Mouse (Mus musculus) hindbrain, embryonic 14.5 days (tissue): Measurements from ENCODE around the gene Dedd. TPM values are rescaled to one million over a fixed set of nuclear protein-coding genes. Genes with fewer than 3 reads are reported as not detected.
A peak's percentile ranks its signal among the peaks of the same experiment; 100 is the strongest.

ENCODE experiments used
- ATAC-seq: fragments of 200-750 bp; cut with Nextera tagmentation; 2 replicates; pipeline ENCODE4 v1.8.0; 2017; ENCODE audit warnings: moderate number of reproducible peaks, mild to moderate bottlenecking, moderate TSS enrichment, moderate library complexity; ENCODE audit not compliant: low FRiP score
- DNase-seq: peaks from one replicate; pipeline ENCODE4 v3.0.0-alpha.2; 2015; ENCODE audit warnings: low spot score
- H3K27ac ChIP-seq: fragments of 300-500 bp; sonication (generic); 2 replicates; pipeline ENCODE4 v1.5.1; 2014; ENCODE audit warnings: mild to moderate bottlenecking, moderate library complexity
- H3K27me3 ChIP-seq: fragments of 300-500 bp; sonication (generic); 2 replicates; pipeline ENCODE4 v1.6.1; 2014; ENCODE audit warnings: mild to moderate bottlenecking, low read length, mixed read lengths; ENCODE audit not compliant: control insufficient read depth, insufficient read depth
- H3K36me3 ChIP-seq: fragments of 300-500 bp; sonication (generic); replicated peaks from 2 replicates; pipeline ENCODE4 v1.6.1; 2014; ENCODE audit not compliant: control insufficient read depth, insufficient read depth
- H3K4me1 ChIP-seq: fragments of 300-500 bp; sonication (generic); replicated peaks from 2 replicates; pipeline ENCODE4 v1.6.1; 2014; ENCODE audit warnings: antibody characterized with exemption, low read length, mixed read lengths; ENCODE audit not compliant: control insufficient read depth, insufficient read depth
- H3K4me2 ChIP-seq: fragments of 300-500 bp; sonication (generic); replicated peaks from 2 replicates; pipeline ENCODE4 v1.6.1; 2014; ENCODE audit warnings: mild to moderate bottlenecking, moderate library complexity
- H3K4me3 ChIP-seq: fragments of 300-500 bp; sonication (generic); replicated peaks from 2 replicates; pipeline ENCODE4 v1.5.1; 2014; ENCODE audit warnings: mild to moderate bottlenecking, low read length
- H3K9ac ChIP-seq: fragments of 300-500 bp; sonication (generic); 2 replicates; pipeline ENCODE4 v1.6.1; 2014
- H3K9me3 ChIP-seq: fragments of 300-500 bp; sonication (generic); 2 replicates; pipeline ENCODE4 v1.6.1; 2016; ENCODE audit warnings: low read length; ENCODE audit not compliant: control insufficient read depth
- WGBS: fragments of 180-500 bp; shearing (Covaris S2); extraction: QIAGEN DNeasy Blood & Tissue Kit; methylation state at CpG from one replicate; pipeline ENCODE4 v1.1.7; 2014; 5-methylcytosine and 5-hydroxymethylcytosine counted together
- polyA plus RNA-seq: library from polyadenylated mRNA; unstranded; fragments of >200 nt; fragmentation: Nextera tagmentation; extraction: Ambion mirVana; gene quantifications from 2 replicates; pipeline ENCODE4 v1.2.1, GENCODE M21; 2014

Dedd gene
- polyA plus RNA-seq, 1 experiment from 2014 or later, result 45.9 TPM

DNA sequence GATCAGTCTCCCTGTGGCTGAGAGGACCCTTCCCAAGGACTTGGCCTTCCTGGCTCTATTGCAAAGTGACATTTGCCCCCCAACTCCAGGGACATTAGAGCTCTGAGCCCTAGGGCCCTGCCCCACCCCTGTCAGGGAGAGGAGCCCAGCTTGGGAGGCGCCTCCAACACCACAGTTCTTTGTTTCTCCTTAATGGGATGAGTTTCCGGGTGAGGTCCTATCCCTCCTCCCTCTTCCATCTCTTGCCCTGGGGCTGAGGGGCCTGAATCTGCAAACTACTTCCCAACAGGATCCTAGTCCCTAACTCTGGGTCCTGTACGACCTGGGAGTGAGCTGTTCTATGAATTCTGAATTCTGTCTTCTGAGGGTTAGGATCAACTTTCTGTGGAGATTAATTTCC lies 43.9 kb downstream of the Dedd start:
- no peak overlapping the region for H3K4me2 ChIP-seq
- no peaks in the 10 kb centered on the region for H3K9me3 ChIP-seq
- H3K4me3 ChIP-seq, result no peak overlapping the region
- no peaks in the 10 kb centered on the region for H3K36me3 ChIP-seq
- H3K4me1 ChIP-seq, result no peaks in the 10 kb centered on the region
- no peak overlapping the region for H3K9ac ChIP-seq
- ATAC-seq, result no peak
- H3K27me3 ChIP-seq, result no peaks in the 10 kb centered on the region
- 50% methylated on average over 3 of the region's 3 CpGs for WGBS
- DNase-seq, result no peak
- H3K27ac ChIP-seq, result no peak overlapping the region

DNA sequence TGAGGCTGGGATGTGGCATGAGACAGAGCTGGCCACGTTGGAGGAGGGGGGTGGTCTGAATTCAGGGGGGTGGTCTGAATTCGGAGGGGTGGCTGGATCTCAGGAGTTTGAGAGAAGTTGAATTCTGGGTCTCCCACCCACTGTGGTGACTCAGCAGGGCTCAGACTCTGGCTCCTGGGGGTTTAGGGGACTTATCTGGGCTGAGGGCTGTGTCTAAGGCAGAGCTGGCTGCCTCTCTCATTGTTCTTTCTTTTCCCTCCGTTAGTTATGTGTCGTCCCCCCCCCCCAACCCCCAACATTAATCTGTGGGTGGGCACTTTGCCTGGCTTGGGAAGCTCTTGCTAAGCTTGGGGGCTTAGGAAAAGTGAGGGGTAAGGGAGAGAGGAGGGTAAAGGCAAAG lies 45.0 kb downstream of the Dedd start:
- Histone ChIP-seq H3K4me2 (no peak overlapping the region), H3K9me3 (no peaks in the 10 kb centered on the region), H3K27me3 (no peaks in the 10 kb centered on the region), H3K36me3 (no peaks in the 10 kb centered on the region), H3K27ac (no peak overlapping the region), H3K4me3 (no peak overlapping the region), H3K9ac (no peak overlapping the region), H3K4me1 (no peaks in the 10 kb centered on the region)
- DNase-seq (no peak), ATAC-seq (no peak)
- 2% methylated on average over 4 of the region's 4 CpGs for WGBS

DNA sequence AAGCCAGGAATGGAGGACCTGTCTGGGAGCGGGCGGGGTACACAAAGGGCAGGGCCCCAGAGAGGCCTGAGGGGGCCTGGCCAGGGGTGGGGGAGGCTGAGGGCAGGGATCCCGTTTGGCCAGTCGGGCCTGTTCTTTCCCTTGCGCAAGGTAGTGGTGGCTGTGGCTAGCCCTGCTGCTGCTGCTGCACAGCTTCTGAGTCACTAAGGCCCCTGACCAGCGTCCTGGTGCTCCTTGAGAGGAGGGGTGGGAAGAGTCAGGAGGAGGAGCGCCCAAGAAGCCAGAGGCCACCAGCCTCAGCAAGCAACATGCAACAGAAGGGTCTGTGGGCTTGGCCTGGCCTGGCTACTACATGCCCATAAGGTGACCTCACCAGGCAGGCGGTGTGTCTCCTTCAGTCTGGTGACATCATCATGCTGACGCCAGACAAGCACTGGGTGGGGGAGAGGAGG lies 46.7 kb downstream of the Dedd start:
- Histone ChIP-seq H3K27me3 (0 out of 2 replicates have a peak, but pooled peaks cover 2% of the 10 kb centered on the region), H3K9me3 (no peaks in the 10 kb centered on the region), H3K4me3 (no peak overlapping the region), H3K36me3 (no peaks in the 10 kb centered on the region), H3K27ac (no peak overlapping the region), H3K4me1 (peaks cover 4% of the 10 kb centered on the region; the same call in 1 of the 2 replicates), H3K9ac (no peak overlapping the region), H3K4me2 (no peak overlapping the region)
- 67% methylated on average over 9 of the region's 9 CpGs for WGBS
- no peak for ATAC-seq
- no peak for DNase-seq

DNA sequence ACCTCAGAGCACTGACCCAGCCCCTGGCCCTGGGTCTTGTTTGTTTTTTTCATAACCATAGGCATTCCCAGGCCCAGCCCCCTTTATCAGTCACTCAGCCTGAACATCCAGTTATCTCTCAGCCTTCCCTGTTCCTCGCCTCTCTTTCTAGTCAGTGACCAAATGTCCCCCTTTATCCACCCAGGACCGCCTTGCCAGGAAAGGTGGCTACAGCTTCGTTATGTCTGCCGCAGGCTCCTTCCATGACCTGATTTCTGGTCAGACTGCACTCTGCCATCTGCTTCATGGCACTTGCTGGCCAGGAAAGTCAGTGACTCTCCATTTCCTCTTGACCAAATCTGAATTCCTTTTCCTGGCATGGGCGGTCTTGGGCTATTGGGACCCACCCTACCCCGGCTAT lies 49.4 kb downstream of the Dedd start:
- H3K36me3 ChIP-seq, result no peaks in the 10 kb centered on the region
- ATAC-seq (no peak), DNase-seq (no peak)
- no peak overlapping the region for H3K27ac ChIP-seq
- no peak overlapping the region for H3K9ac ChIP-seq
- H3K4me3 ChIP-seq, result no peak overlapping the region
- H3K9me3 ChIP-seq, result no peaks in the 10 kb centered on the region
- WGBS, result 92% methylated on average over 6 of the region's 6 CpGs
- 0 out of 2 replicates have a peak, but pooled peaks cover 5% of the 10 kb centered on the region for H3K27me3 ChIP-seq
- peaks cover 4% of the 10 kb centered on the region; the same call in 1 of the 2 replicates for H3K4me1 ChIP-seq
- H3K4me2 ChIP-seq, result no peak overlapping the region

DNA sequence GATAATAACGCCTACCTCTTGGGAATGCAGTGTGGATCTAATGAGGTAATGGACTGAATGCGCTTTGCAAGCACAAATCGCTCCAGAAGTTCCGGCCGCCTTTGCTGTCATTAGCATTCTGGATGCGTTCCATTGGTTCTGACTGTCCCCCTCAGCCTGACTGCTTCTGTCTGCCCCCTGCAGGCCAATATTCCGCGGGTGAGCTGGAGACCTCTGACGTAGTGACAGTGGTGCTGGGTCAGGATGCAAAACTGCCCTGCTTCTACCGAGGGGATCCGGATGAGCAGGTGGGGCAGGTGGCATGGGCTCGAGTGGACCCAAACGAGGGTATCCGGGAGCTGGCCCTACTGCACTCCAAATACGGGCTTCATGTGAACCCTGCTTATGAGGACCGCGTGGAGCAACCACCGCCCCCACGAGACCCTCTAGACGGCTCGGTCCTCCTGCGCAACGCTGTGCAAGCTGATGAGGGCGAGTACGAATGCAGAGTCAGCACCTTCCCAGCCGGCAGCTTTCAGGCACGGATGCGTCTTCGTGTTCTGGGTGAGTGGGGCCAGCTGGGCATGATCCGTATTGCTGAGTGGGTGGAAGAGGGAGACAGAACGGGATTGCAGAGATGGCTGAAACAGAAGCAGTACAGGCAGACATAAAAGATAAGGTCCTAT lies 51.1 kb downstream of the Dedd start:
- ATAC-seq, result peak; percentile 71
- 2% methylated on average over 31 of the region's 31 CpGs for WGBS
- peak overlapping the region; percentile 28 for H3K4me3 ChIP-seq
- peak overlapping the region; percentile 45; the same call in 1 of the 2 replicates for H3K27ac ChIP-seq
- peak; percentile 78 for DNase-seq
- H3K27me3 ChIP-seq, result 0 out of 2 replicates have a peak, but pooled peaks cover 5% of the 10 kb centered on the region
- no peaks in the 10 kb centered on the region for H3K9me3 ChIP-seq
- peak overlapping the region; percentile 50 for H3K4me2 ChIP-seq
- H3K36me3 ChIP-seq, result no peaks in the 10 kb centered on the region
- H3K9ac ChIP-seq, result peak overlapping the region; percentile 47
- H3K4me1 ChIP-seq, result peaks cover 4% of the 10 kb centered on the region; the same call in 1 of the 2 replicates

DNA sequence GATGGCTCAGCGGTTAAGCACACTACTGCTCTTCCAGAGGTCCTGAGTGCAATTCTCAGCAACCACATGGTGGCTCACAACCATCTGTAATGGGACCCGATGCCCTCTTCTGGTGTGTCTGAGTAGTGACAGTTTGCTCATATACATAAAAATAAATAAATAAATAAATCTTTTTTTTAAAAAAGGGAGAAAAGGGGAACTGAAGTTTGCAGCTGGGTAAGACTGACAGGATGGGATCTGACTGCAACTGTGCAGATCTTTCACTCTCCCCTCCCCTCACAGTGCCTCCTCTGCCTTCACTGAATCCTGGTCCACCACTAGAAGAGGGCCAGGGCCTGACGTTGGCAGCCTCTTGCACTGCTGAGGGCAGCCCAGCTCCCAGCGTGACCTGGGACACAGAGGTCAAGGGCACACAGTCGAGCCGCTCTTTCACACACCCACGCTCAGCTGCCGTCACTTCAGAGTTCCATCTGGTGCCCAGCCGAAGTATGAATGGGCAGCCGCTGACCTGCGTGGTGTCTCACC lies 53.2 kb downstream of the Dedd start:
- Histone ChIP-seq H3K9me3 (no peaks in the 10 kb centered on the region), H3K36me3 (no peaks in the 10 kb centered on the region), H3K9ac (no peak overlapping the region), H3K4me3 (no peak overlapping the region), H3K4me1 (peaks cover 4% of the 10 kb centered on the region; the same call in 1 of the 2 replicates), H3K27me3 (0 out of 2 replicates have a peak, but pooled peaks cover 5% of the 10 kb centered on the region), H3K27ac (no peak overlapping the region), H3K4me2 (no peak overlapping the region)
- DNase-seq, result no peak
- ATAC-seq, result no peak
- 77% methylated on average over 11 of the region's 11 CpGs for WGBS

DNA sequence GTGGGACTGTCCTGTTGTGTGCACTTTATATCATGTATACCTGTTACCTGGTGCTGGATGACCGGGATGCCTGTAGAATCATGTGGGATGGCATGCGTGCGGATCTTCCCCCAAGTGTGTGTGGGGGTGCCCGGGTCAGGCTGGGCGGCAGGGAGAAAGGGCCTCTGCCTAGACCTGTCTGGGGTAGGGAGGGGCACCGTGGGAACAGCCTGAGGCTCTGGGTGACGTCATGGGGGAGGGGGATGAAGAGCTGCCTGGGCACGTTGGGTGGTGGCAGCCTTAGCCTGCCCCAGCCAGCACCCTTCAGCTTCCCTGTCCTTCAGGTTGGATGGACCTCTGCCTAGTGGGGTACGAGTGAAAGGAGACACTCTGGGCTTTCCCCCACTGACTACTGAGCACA lies 55.4 kb downstream of the Dedd start:
- no peak for DNase-seq
- H3K9me3 ChIP-seq, result no peaks in the 10 kb centered on the region
- H3K4me2 ChIP-seq, result no peak overlapping the region
- no peak overlapping the region for H3K4me3 ChIP-seq
- no peaks in the 10 kb centered on the region for H3K36me3 ChIP-seq
- H3K27me3 ChIP-seq, result 0 out of 2 replicates have a peak, but pooled peaks cover 5% of the 10 kb centered on the region
- ATAC-seq, result no peak
- no peak overlapping the region for H3K27ac ChIP-seq
- peaks cover 4% of the 10 kb centered on the region; the same call in 1 of the 2 replicates for H3K4me1 ChIP-seq
- 75% methylated on average over 9 of the region's 9 CpGs for WGBS
- H3K9ac ChIP-seq, result no peak overlapping the region

DNA sequence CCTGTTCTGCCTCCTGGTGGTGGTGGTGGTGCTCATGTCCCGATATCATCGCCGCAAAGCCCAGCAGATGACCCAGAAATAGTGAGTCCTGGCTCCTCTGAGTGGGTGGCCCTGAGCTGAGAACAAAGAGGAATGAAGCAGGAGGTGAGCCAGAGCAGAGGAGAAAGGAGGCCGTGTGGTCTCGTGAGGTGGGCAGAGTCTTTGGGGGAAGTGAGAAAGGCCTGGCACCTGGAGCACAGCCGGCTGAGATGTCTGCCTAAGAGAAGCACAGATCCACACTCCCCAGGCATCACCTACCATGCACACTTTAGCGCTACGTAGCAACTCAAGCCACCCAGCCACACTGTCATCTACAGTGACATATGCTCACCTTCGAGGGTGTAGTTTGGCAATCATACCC lies 56.2 kb downstream of the Dedd start:
- ATAC-seq (no peak), DNase-seq (no peak)
- no peak overlapping the region for H3K9ac ChIP-seq
- no peak overlapping the region for H3K4me3 ChIP-seq
- WGBS, result 68% methylated on average over 9 of the region's 9 CpGs
- no peak overlapping the region for H3K4me2 ChIP-seq
- 0 out of 2 replicates have a peak, but pooled peaks cover 1% of the 10 kb centered on the region for H3K4me1 ChIP-seq
- H3K36me3 ChIP-seq, result no peaks in the 10 kb centered on the region
- H3K9me3 ChIP-seq, result no peaks in the 10 kb centered on the region
- 0 out of 2 replicates have a peak, but pooled peaks cover 5% of the 10 kb centered on the region for H3K27me3 ChIP-seq
- no peak overlapping the region for H3K27ac ChIP-seq

DNA sequence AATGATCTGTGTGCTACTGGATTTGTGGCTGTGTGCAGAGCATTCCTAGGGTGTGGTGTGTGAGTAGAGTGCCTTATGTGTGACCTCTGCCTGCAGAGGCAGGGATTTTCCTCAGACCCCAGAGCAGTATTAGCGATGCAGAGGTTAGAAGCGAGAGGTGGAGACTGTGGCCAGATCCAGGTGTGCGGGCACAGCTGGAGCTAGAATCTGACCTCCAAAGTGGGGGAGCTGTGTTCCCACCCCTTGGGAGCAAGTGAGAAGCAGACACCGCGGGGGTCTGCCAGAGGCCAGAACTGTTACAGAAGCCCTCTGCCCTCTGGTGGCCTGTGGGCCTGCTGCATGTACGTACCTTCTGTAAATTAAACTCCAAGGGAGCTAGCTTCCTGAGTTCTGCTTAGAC lies 58.2 kb downstream of the Dedd start:
- 21% methylated on average over 6 of the region's 6 CpGs for WGBS
- Histone ChIP-seq H3K4me3 (no peak overlapping the region), H3K36me3 (no peaks in the 10 kb centered on the region), H3K9me3 (no peaks in the 10 kb centered on the region), H3K4me1 (no peaks in the 10 kb centered on the region), H3K27ac (no peak overlapping the region), H3K27me3 (no peaks in the 10 kb centered on the region), H3K9ac (no peak overlapping the region), H3K4me2 (no peak overlapping the region)
- no peak for ATAC-seq
- DNase-seq, result no peak
